Mouse (Mus musculus) frontal cortex, postnatal 10 days (tissue): ENCODE results near the gene Wbp1l.
A peak's percentile ranks its signal among the peaks of the same experiment; 100 is the strongest.

ENCODE experiments used
- DNase-seq, 2 experiments: peaks; one replicate each; pipeline ENCODE4 v3.0.0; 2022; ENCODE audit warnings: low spot score in 2 of 2, mixed read lengths in 1 of 2

The Wbp1l gene

DNA sequence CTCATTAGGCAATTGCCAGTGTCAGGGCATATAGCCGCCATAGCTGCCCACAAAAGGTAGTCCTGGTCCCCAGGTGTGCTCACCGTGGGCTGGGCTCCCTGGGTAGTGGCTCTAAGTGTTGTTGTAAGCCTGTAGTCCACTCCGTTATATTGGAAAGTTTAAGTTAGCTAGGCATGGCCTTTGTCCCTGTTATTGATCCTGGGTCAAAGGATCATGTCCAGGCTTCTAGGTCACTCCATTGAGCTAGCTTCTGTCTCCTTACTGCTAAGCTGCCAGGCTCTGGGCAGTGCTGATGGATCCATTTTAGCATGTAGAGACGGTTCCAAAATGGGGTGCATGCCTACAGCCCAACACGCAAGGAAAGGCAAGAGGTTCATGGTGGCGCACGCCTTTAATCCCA, 59.5 kb downstream of the Wbp1l start:
- DNase-seq, result no peak

DNA sequence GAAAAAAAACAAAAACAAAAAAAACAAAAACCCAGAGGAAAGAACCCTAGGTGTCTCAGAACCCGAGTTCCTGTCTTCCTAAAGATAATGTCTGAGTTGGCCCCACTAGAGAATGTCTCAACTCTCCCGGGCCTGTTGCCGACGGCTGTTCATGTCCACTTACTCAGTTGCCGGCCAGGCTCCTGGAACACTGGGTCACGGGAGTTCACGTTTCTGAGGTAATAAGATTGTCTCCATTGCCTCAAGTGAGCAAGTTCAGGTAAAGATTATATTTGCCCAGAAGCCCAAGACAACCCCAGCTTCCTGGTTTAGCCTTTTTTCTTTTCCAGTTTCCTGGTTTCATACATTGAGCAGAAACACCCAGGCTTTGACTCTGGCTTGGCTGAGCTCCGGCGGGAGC, 60.0 kb downstream of the Wbp1l start:
- DNase-seq, result no peak

DNA sequence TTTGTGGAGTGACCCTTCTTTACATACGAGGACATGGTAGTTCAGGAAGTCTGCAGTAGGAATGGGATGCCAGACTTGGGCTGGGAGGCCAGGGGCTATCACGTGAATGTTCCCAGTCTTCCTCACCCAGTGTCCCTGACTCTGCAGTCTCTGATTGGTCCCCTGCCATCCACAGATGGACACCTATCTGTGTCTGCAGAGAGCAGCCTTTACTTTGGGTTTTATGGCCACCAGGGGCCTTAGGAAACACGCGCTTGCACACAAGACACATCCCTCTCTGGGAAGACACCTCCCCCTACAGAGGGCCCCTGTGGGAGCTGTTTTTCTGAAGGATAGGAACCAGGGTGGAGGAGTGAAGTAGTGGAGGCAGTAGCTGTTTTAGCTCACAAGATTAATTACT, 62.6 kb downstream of the Wbp1l start:
- no peak for DNase-seq

DNA sequence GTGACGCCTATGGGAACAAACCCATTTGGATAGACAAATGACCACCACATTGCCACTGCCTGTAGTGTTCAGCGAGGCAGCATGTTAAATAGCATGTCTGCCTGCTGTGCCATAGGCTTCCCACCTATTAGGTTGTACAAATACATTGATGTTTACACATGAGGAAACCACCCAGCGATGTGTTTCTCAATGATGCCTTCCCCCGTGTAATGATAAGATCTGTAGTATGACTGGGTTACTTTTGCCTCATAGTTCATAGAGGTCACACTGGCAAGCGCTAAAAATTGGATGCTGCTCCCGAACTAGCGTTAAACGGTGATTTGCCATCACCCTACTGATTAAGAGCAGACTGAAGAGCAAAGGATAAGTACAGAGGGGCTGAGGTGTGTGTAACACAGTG, 63.3 kb downstream of the Wbp1l start:
- DNase-seq, result no peak

DNA sequence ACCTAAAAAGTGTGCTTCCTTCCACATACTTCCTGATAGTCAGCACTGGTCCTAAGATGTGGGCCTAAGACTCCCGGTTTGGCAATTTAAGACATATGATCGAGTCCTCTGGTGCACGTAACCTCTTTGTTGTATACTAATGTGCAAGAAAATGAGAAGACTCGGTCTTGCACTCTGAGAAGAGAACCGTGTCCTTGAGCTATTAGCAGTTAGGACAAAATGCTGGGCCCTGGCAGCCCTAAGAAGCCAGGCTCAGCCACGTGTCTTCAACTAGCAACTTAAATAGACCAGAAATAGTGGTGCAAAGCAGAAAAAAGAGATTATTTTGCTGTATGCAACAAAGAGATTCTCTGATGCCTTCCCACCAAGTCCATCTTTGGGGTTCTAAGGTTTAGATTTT, 63.9 kb downstream of the Wbp1l start:
- no peak for DNase-seq

DNA sequence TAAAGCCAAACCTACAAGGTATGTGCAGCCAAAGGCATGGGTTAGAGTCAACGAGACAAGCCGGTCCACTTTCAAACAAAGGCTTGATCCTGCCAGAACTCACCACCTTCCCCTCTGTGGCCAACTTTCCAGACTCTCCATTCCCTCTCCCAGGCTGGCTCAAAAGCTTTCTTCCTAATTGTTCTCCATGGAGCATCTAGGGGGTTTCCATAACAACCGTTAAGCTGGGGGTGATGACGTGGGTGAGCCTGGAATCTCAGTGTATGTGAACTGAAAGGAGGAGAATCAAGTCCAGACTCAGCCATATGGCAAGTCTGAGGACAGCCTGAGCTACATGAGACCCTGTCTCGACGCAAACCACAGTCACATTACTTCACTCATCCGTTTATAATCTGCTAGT, 66.6 kb downstream of the Wbp1l start:
- DNase-seq, result peak in 1 of 2 experiments; percentile 25

DNA sequence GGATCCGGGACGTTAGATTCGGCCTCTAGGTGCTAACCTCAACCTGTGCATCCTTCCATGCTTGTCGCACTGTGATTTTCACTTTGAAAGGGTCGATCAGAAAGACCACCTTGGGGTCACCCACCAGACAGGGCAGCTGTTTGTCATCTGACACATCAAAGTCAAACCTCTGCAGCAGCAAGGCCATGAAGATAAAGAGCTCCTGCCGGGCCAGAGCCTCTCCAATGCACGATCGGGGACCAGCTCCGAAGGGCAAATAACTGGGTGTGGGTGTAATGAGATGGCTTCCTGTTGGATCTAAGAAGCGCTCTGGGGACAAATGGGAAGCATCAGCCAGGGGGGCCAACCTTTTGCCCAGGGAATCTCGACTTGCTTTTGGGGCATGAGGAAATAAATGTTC, 68.4 kb downstream of the Wbp1l start:
- DNase-seq, result peak in 1 of 2 experiments; percentile 2

DNA sequence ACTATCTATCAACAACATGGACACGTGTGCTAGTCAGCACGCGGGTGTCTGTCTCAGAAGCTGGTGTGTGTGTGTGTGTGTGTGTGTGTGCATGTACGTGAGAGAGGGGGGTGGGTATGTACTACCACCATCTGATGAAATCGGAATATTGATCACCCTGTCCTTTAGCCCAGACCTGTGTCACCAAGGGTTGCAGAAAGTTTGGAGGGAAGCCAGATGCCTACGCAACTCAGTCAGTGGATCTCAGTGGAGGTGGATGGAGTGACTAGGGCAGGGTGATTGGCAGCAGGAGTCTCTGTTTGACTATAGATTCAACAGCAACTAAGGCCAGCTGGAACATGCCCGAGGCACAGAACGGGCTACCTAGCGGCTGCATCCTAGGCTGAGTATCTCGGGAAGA, 69.4 kb downstream of the Wbp1l start:
- peak in 1 of 2 experiments; percentile 5 for DNase-seq

DNA sequence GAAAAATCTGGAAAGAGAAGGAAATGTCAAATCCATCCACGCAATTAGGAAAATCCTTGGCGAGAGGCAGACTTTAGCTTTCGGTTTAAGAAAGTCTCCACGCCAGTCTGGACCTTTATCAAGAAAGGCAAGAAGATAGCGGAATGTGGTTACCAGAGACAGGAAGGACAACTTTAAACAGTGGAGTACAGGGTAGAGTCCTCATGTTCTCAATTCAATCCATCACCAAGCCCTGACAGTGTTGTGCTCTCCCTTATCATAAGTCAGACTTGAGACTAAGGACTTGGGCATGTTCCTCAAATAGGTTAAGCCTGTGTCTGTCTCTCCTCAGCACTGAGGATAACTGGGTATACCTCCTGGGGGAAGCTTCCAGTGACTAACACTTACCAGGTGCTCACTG, 70.9 kb downstream of the Wbp1l start:
- no peak for DNase-seq

DNA sequence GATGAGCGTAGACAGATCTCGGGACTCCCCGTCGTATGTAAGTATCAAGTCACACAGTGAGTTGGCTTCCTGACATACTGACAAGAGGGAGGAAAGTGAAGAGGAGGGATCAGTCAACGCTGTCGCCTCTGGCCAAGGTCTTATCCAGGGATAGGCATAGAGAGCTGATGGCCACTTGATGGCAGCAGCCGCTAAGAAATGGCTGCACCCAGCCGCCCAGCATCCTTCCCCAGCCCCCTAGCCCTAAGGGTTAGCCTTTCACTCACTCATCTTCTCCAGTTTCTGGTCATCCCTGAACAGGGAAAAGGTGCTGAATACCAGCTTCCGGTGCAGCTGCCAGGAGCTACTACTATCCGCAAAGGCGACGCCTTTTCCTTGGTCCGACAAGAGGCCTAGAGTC, 71.8 kb downstream of the Wbp1l start:
- DNase-seq, result peak in 1 of 2 experiments; percentile 54

DNA sequence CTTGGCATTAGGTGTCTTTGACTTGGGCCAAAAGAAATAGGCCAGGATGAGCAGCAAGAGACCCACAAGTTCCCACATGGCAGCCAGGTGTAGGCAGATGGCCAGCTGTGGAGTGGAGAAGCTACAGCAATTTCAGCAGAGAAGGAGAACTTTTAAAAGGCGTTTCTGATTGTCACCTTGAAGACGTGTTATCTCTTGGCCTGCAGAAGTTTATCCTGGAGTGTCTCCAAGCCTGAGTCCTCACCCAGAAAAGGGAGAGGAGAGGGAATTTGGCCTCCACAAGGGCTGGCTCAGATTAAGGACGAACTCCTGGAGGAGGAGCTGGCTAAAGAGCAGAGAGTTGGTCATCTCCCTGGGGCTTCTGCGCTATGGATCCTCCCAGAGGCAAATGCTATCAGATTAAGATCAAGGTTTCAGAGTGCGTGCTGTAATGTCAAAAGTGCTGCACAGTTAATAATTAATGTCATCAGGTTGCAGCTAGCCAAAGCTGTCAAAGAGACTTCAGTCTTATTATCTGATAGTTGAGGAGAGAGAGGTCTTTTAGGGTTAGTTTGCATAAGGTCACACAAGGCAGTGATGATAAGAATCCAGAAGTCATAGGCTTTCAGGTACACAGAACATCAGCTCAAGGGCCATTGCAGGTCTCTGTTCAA, 74.0 kb downstream of the Wbp1l start, which contains the start of gene Cyp17a1:
Gene Cyp17a1, minus strand, starts transcription at position 407 of the 653 bp plus-strand sequence.
- no peak for DNase-seq

DNA sequence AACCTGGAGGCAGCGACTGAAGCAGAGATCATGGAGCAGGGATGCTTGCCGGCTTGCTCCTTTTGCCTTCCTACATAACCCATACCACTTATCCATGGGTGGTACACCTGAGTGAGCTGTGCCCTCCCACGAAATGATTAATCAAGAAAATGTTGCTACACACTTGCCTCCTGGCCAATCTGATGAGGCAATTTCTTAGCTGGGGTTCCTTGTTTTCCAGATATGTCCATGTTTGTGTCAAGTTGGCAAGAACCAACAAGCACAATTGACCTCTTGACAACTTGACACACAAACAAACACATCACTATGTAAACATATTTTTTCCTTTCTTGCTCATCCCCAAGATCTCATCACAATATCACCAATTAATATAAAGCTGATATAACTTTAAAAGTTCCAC, 76.8 kb downstream of the Wbp1l start:
- DNase-seq, result no peak

DNA sequence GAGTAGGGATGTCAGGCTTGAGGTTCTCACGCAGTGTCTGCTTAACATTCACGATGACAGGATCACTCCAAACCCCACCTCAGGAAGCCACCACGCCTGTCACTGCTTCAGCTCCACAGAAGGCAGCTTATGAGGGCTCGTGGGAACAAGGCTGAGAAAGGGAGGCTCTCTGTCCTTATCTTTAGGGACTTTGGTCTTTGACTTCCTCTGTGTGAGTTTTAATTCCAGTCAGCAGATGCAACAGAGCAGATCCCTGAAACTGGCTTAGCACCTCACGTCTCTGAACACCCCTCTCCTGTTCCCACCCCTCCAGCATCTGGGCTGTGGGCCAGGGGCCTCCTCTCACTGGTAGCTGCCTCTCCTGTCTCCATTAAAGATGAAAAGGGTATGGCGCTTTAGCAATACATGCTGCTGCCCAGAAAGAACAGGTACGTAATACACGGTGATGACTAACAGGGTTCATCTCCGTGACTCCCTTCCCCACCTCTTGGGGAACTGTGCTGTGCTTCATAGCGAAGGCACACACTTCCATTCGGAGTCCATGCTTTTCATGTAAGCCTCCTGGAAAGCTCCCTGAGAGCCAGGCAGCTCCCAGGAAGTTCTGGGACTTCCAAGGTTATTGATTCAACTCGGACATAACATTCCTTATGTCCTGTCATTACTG, 81.0 kb downstream of the Wbp1l start:
- no peak for DNase-seq

DNA sequence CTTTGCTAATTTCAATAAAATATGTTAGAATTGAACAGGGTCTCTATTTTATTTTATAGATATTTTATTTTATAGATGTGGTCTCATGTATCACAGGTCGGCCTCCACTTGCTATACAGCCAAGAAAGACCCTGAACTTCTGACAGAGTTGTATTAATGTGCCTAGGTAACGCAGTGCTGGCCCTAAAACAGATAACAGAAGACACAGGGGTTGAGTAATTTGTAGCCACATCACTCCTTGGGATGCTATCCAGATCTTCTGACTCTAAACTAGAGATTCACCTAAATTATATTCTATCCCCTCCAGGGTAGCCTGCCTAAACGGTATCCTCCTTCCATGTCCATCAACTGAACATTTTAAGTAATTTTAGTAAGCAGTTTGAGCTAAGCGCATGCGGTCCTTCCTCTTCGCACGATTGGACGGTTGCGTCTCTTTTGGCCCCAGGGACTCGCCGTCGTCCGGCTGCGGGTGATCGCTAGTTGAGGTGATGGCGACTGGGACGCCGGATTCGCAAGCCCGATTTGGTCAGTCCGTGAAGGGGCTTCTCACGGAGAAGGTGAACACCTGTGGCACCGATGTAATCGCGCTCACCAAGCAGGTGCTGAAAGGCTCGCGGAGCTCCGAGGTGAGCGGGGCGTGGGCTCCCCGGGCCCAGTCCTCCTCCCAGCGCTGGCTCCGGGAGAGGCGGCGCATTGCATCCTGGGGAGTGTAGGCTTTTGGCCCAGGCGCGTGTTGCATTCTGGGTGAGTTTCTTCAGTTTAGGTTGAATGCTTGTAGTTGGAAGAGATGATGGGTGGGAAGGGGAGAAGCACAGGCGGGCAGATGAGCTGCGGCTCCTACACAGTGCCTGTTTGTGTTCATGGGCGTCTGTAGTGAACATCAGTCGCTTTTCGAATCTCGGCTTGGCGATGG, 90.8 kb downstream of the Wbp1l start, which contains the start of gene Borcs7:
Gene Borcs7, plus strand, starts transcription at position 447 of the 913 bp plus-strand sequence.
- DNase-seq, result peak; percentile 69 to 85

DNA sequence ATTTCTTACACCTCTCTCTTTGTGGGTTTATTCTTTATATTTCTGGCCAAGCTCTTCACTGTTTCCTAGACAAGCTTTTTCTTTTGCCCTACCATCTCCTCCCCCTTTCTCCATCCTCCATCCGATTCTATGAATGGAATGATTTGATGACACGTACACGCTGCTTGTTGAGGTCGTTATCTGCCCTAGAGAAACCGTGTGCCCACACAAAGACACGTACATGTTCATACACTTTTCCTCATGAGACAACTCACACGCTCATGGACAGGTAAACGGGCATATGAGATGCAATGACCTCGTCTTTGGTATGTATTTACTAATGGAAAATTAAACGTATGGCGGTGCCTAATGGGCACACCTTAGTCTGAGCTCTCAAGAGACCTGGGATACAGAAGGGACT, 91.5 kb downstream of the Wbp1l start:
- no peak for DNase-seq

DNA sequence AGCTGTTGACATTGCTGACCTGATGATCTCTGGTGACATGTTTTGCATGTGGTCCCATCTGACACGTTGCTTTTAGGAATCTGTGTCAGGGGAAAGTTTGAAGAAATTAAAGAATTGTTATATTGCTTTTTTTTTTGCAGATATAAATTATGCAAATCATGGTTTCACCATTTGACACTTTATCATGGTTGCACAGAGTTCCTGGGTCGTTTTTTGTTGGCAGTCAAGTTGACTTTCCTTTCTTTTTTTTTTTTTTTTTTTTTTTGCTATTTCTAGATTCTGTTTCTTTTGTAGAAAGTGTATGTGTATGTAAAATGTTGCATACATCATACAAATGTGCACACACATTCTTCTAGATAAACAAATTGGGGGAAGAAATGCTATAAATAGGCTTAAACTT, 92.2 kb downstream of the Wbp1l start:
- no peak for DNase-seq

DNA sequence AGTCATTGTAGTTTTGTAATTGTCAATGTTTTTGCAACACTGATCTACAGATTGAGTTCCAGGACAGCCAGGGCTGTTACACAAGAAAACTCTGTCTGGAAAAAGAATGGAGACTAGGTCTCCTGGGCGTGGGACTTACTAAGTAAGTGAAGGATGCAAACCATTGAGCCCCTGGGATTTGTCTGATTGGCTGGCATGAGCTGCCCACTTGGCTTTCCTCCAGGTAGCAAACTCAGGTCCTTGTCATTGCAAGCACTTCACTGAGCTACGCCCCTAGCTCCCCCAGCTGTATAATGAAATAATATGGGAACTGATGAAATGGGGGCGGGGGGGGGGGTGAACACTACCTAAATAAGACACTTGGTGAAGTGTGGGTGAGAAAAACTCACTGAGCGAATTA, 94.3 kb downstream of the Wbp1l start:
- DNase-seq, result no peak

DNA sequence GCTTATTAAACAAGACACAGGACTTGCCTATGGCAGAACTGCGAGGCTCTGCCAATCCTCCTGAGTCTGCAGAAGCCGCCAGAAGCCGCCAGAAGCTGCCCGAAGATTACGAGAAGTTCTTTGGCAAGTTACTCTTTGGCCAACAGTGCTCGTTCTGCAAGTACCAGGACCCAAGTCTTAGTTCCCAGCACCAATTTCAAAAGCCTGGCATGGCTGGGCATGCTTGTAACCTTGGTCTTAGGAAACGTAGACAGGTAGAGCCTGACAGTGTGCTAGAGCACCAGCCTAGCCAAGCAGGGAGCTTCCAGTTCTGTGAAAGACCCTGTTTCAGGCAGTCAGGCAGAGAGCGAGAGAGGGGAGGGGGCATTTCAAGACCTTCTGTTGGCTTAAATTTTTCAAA, 97.6 kb downstream of the Wbp1l start:
- no peak for DNase-seq

DNA sequence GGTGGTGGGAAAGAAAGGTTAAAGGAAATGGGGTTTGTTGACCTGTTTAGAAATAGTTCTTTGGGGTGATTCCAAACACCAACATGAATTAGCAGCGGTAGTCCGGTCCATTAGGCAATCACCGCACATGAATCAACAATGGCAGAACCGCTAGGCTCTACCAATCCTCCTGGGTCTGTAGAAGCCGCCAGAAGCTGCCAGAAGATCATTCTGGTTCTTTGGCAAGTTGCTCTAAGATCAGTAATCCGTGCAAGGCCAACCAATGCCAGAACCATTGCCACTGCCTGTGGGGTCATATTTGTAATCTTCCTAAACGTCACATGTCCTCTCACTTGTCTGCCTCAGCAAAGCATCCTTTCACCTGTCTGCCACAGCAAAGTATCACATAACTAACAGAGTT, 98.1 kb downstream of the Wbp1l start:
- no peak for DNase-seq

DNA sequence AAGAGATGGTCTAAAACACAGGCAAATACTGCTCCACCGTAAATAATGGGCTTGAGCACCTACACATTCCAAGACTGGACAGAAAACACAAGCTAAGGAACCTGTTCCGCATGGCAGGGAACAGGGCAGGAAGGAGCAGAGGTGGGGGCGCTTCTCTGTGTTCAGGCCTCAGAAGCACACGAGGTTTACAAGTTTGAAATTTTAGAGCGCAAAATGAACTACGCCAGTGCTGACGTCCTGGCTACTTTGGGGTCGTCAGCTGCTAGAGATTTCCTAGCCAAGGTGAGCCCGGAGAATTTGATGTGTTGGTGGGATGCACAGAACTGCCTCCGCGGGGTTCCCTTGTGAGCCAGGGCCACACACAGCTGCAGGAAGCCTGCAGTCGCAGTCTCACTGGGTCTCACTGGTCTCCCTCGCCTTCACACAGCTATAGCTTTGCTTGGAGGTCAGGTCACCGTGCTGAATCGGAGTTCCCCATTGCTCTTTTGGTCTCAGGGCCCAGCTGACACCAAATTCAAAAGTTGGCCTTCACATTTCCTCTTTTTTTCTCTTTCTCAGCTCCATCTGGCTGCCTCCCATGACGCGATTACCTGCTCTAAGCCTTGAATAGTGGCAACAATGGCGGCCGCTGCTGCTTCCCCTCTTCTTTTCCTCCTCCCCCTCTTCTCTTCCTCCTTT, 99.1 kb downstream of the Wbp1l start:
- no peak for DNase-seq

DNA sequence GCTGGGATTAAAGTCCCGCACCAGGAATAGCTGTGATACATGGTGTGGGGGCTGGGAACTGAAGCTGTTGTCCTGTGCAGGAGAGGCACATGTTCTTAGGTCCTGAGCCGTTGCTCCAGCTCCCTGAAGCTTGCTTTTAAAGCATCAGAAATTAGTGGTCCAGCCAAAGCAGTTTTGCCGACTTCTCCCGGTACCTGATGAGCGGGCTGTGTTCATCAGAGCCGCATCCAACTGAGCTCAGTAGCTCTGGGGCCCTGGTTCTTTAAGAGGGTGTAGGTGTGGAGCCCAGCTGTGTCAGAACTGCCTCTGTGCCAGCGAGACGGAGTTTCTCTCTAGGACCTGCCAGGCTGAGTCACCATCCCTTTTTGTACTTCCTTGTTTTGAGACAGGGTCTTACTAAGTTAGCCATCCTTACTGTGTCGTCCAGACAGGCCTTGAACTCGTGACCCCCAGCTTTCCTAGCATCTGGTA, 100.2 kb downstream of the Wbp1l start:
- no peak for DNase-seq

DNA sequence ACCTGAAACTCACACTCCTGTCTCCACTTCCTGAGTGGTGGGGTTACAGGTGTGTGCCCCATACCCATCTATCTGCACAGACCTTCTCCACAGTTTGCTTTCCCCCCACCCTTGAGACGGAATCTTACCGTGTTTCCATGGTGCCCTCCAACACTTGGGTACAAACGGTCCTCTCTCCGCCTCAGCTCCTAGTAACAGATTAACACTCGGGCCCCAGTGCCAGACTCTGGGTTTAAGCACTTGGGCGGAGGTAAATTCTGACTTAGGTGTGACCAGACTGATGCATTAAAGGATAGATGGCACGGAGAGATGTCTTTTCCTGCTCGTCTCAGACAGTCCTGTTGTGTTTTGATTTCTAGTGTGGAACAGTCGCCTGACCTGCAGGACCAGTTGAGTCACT, 102.3 kb downstream of the Wbp1l start:
- DNase-seq, result no peak
